ENCODE assay signal across 9 mouse cellular contexts in genomic region chr2:33165710-33166374, GRCm38 (mm10). TPM values are rescaled to one million over a fixed set of nuclear protein-coding genes. Genes with fewer than 3 reads are reported as not detected.
DNase-seq lines count a peak whose midpoint lies in the region; ATAC-seq lines count a peak whose summit lies in the region.
"Had no signal": no experiment of that assay in that cellular context is flagged by ENCODE, and none has a peak within 500 bp of the region (broad histone marks: within the 10 kb centered on the region; RNA-seq: fewer than 3 reads in every experiment).

No protein-coding gene starts in this region.

- H3K4me3 ChIP-seq in heart, embryonic 14.5 days (ENCODE audit: control insufficient read depth in 1 of 2, insufficient read depth in 1 of 2, low read depth in 1 of 2, low read length in 2 of 2): no peak overlapping the region
- H3K4me3 ChIP-seq in hindbrain, embryonic 12.5 days: no peak overlapping the region

- H3K27ac ChIP-seq in heart, embryonic 14.5 days (replicated peaks in 1 of 2; ENCODE audit: control insufficient read depth in 1 of 2, insufficient read depth in 1 of 2, low read depth in 2 of 2, low read length in 2 of 2): peak overlapping the region; percentile 60 to 72
- peak overlapping the region; percentile 57; the same call in 1 of the 2 replicates for H3K27ac ChIP-seq in hindbrain, embryonic 12.5 days

- peak; percentile 26; the same call in 1 of the 2 replicates for ATAC-seq in heart, embryonic 14.5 days (ENCODE audit: insufficient number of reproducible peaks, insufficient read depth, low FRiP score, low read depth)
- ATAC-seq in hindbrain, embryonic 12.5 days (ENCODE audit: low FRiP score): no peak

- DNase-seq in heart, adult 9 months (ENCODE audit: low spot score in 2 of 2): no peak
- DNase-seq in Muller cell, postnatal 12 days (ENCODE audit: inconsistent ontology term): peak; percentile 63
- DNase-seq in kidney, postnatal 4 days: peak; percentile 76 to 86
- DNase-seq in MN1 (ENCODE audit: low spot score): no peak
- no peak for DNase-seq in natural killer cell, adult 2 months (ENCODE audit: low spot score in 2 of 2)
- no peak for DNase-seq in spleen, postnatal 36 days (ENCODE audit: low spot score in 2 of 2)

- H3K9me3 ChIP-seq in heart, embryonic 14.5 days (ENCODE audit: control insufficient read depth, low read length): no peaks in the 10 kb centered on the region
- no peaks in the 10 kb centered on the region for H3K9me3 ChIP-seq in hindbrain, embryonic 12.5 days (replicated peaks)
- H3K9me3 ChIP-seq: G1E had no signal

- peaks cover 26 to 28% of the 10 kb centered on the region in 2 experiments for H3K4me1 ChIP-seq in heart, embryonic 14.5 days (ENCODE audit: control insufficient read depth in 2 of 2, insufficient read depth in 2 of 2, low read length in 2 of 2)
- peaks cover 20% of the 10 kb centered on the region for H3K4me1 ChIP-seq in hindbrain, embryonic 12.5 days

- H3K4me2 ChIP-seq in heart, embryonic 14.5 days (ENCODE audit: low read length): no peak overlapping the region
- H3K4me2 ChIP-seq in hindbrain, embryonic 12.5 days (replicated peaks): no peak overlapping the region

- H3K27me3 ChIP-seq in heart, embryonic 14.5 days (ENCODE audit: control insufficient read depth, insufficient read depth, low read length): no peaks in the 10 kb centered on the region
- no peaks in the 10 kb centered on the region for H3K27me3 ChIP-seq in hindbrain, embryonic 12.5 days

- H3K9ac ChIP-seq in heart, embryonic 14.5 days (ENCODE audit: low read length): peak overlapping the region; percentile 45; the same call in 1 of the 2 replicates
- no peak overlapping the region for H3K9ac ChIP-seq in hindbrain, embryonic 12.5 days

- 12% methylated on average over 7 of the region's 7 CpGs for WGBS in heart, embryonic 14.5 days
- 50% methylated on average over 7 of the region's 7 CpGs for WGBS in hindbrain, embryonic 12.5 days

- no peaks in the 10 kb centered on the region for H3K36me3 ChIP-seq in heart, embryonic 14.5 days (ENCODE audit: control insufficient read depth, insufficient read depth, low read length)
- peaks cover 31% of the 10 kb centered on the region for H3K36me3 ChIP-seq in hindbrain, embryonic 12.5 days

RNA-seq across cellular contexts. Expression of gene Garnl3, which starts 34.4 kb away (rescaled TPM):
- 9.0 and 11.0 TPM in 2 replicates for polyA plus RNA-seq in heart, embryonic 14.5 days (2014; fragmentation: Nextera tagmentation; extraction: Ambion mirVana)
- 20.6 and 24.2 TPM in 2 replicates for polyA plus RNA-seq in hindbrain, embryonic 12.5 days (2016; fragmentation: Nextera tagmentation; extraction: Ambion mirVana)
- polyA plus RNA-seq: G1E had no signal

RNA-seq across cellular contexts. Expression of gene Angptl2, which starts 50.0 kb away (rescaled TPM):
- 51.4 and 58.2 TPM in 2 replicates for polyA plus RNA-seq in heart, embryonic 14.5 days (2014; fragmentation: Nextera tagmentation; extraction: Ambion mirVana)
- 32.8 and 35.4 TPM in 2 replicates for polyA plus RNA-seq in hindbrain, embryonic 12.5 days (2016; fragmentation: Nextera tagmentation; extraction: Ambion mirVana)
- polyA plus RNA-seq: G1E had no signal

Comparison
In these comparisons a context has a peak if more than half of its experiments do, and no peak if none do; other contexts are left out.
1. DNase-seq: peak in Muller cell, postnatal 12 days (single experiment) and kidney, postnatal 4 days (2 of 2); none in heart, adult 9 months (0 of 2), MN1 (single experiment), natural killer cell, adult 2 months (0 of 2) and spleen, postnatal 36 days (0 of 2).